Mouse (Mus musculus): ENCODE results near the gene Mylk4. TPM values are rescaled to one million over a fixed set of nuclear protein-coding genes. Genes with fewer than 3 reads are reported as not detected.
A peak's percentile ranks its signal among the peaks of the same experiment; 100 is the strongest.

Mylk4 gene
- polyA plus RNA-seq, 1 experiment from 2014 or later, result 0.12 TPM

- Histone ChIP-seq H3K4me3 (replicated peaks; ENCODE audit: low read depth, low read length) (no peak overlapping the region), H3K9ac (ENCODE audit: low read depth, low read length) (no peak overlapping the region), H3K36me3 (ENCODE audit: insufficient read depth, low read length) (no peaks in the 10 kb centered on the region), H3K4me2 (ENCODE audit: low read length) (no peak overlapping the region), H3K9me3 (replicated peaks; ENCODE audit: low read length) (no peaks in the 10 kb centered on the region), H3K4me1 (replicated peaks; ENCODE audit: insufficient read depth, low read length) (0 out of 2 replicates have a peak, but pooled peaks cover 3% of the 10 kb centered on the region), H3K27ac (no peak overlapping the region; the same call in 1 of the 2 replicates), H3K27me3 (ENCODE audit: insufficient read depth, low read length) (no peaks in the 10 kb centered on the region)
- no peak for ATAC-seq (replicated peaks; ENCODE audit: low FRiP score, low read depth)
- WGBS, result 55% methylated on average over 10 of the region's 10 CpGs
- DNase-seq (ENCODE audit: low spot score), result peak; percentile 3
- TF ChIP-seq CTCF (IDR thresholded peaks at IDR 0.05; ENCODE audit: low read depth), result no peak
Measured at GRCm38 (mm10) chr13:32706651-32707288, 77.0 kb downstream of the Mylk4 start.

GRCm38 (mm10) chr13:32705315-32705714, 78.4 kb downstream of the Mylk4 start:
- 65% methylated on average over 1 of the region's 1 CpGs for WGBS
- DNase-seq (ENCODE audit: low spot score) (no peak), ATAC-seq (replicated peaks; ENCODE audit: low FRiP score, low read depth) (no peak)
- Histone ChIP-seq H3K4me3 (replicated peaks; ENCODE audit: low read depth, low read length) (no peak overlapping the region), H3K27ac (no peak overlapping the region), H3K4me1 (replicated peaks; ENCODE audit: insufficient read depth, low read length) (0 out of 2 replicates have a peak, but pooled peaks cover 3% of the 10 kb centered on the region), H3K9ac (ENCODE audit: low read depth, low read length) (no peak overlapping the region), H3K27me3 (ENCODE audit: insufficient read depth, low read length) (no peaks in the 10 kb centered on the region), H3K4me2 (ENCODE audit: low read length) (no peak overlapping the region), H3K36me3 (ENCODE audit: insufficient read depth, low read length) (no peaks in the 10 kb centered on the region), H3K9me3 (replicated peaks; ENCODE audit: low read length) (no peaks in the 10 kb centered on the region)
- no peak for TF ChIP-seq CTCF (IDR thresholded peaks at IDR 0.05; ENCODE audit: low read depth)

GRCm38 (mm10) chr13:32704911-32705310, 78.8 kb downstream of the Mylk4 start:
- no peak overlapping the region for H3K4me3 ChIP-seq (replicated peaks; ENCODE audit: low read depth, low read length)
- ATAC-seq (replicated peaks; ENCODE audit: low FRiP score, low read depth), result no peak
- no peak overlapping the region for H3K4me2 ChIP-seq (ENCODE audit: low read length)
- H3K27ac ChIP-seq, result no peak overlapping the region
- no peaks in the 10 kb centered on the region for H3K9me3 ChIP-seq (replicated peaks; ENCODE audit: low read length)
- H3K27me3 ChIP-seq (ENCODE audit: insufficient read depth, low read length), result no peaks in the 10 kb centered on the region
- DNase-seq (ENCODE audit: low spot score), result no peak
- no peak for TF ChIP-seq CTCF (IDR thresholded peaks at IDR 0.05; ENCODE audit: low read depth)
- no peaks in the 10 kb centered on the region for H3K36me3 ChIP-seq (ENCODE audit: insufficient read depth, low read length)
- whole genome bisulfite sequencing, result 47% methylated on average over 2 of the region's 2 CpGs
- H3K9ac ChIP-seq (ENCODE audit: low read depth, low read length), result no peak overlapping the region
- 0 out of 2 replicates have a peak, but pooled peaks cover 3% of the 10 kb centered on the region for H3K4me1 ChIP-seq (replicated peaks; ENCODE audit: insufficient read depth, low read length)

GRCm38 (mm10) chr13:32701564-32701963, 82.2 kb downstream of the Mylk4 start:
- ATAC-seq (replicated peaks; ENCODE audit: low FRiP score, low read depth) (no peak), DNase-seq (ENCODE audit: low spot score) (no peak)
- no peak overlapping the region for H3K27ac ChIP-seq
- 50% methylated on average over 1 of the region's 1 CpGs for WGBS
- no peak overlapping the region for H3K4me3 ChIP-seq (replicated peaks; ENCODE audit: low read depth, low read length)
- H3K27me3 ChIP-seq (ENCODE audit: insufficient read depth, low read length), result no peaks in the 10 kb centered on the region
- TF ChIP-seq CTCF (IDR thresholded peaks at IDR 0.05; ENCODE audit: low read depth), result no peak
- H3K9me3 ChIP-seq (replicated peaks; ENCODE audit: low read length), result no peaks in the 10 kb centered on the region
- H3K4me2 ChIP-seq (ENCODE audit: low read length), result no peak overlapping the region
- no peaks in the 10 kb centered on the region for H3K4me1 ChIP-seq (replicated peaks; ENCODE audit: insufficient read depth, low read length)
- H3K36me3 ChIP-seq (ENCODE audit: insufficient read depth, low read length), result no peaks in the 10 kb centered on the region
- H3K9ac ChIP-seq (ENCODE audit: low read depth, low read length), result no peak overlapping the region

GRCm38 (mm10) chr13:32699376-32699775, 84.4 kb downstream of the Mylk4 start:
- 97% methylated on average over 1 of the region's 1 CpGs for WGBS

GRCm38 (mm10) chr13:32698956-32699355, 84.8 kb downstream of the Mylk4 start:
- no peak for TF ChIP-seq CTCF (IDR thresholded peaks at IDR 0.05; ENCODE audit: low read depth)
- Histone ChIP-seq H3K36me3 (ENCODE audit: insufficient read depth, low read length) (no peaks in the 10 kb centered on the region), H3K4me3 (replicated peaks; ENCODE audit: low read depth, low read length) (no peak overlapping the region), H3K9ac (ENCODE audit: low read depth, low read length) (no peak overlapping the region), H3K4me2 (ENCODE audit: low read length) (no peak overlapping the region), H3K27ac (no peak overlapping the region), H3K4me1 (replicated peaks; ENCODE audit: insufficient read depth, low read length) (no peaks in the 10 kb centered on the region), H3K27me3 (ENCODE audit: insufficient read depth, low read length) (no peaks in the 10 kb centered on the region), H3K9me3 (replicated peaks; ENCODE audit: low read length) (no peaks in the 10 kb centered on the region)
- ATAC-seq (replicated peaks; ENCODE audit: low FRiP score, low read depth) (no peak), DNase-seq (ENCODE audit: low spot score) (no peak)
- WGBS, result 87% methylated on average over 3 of the region's 3 CpGs

More at GRCm38 (mm10) chr13:32699376-32699775, 84.4 kb downstream of the Mylk4 start:
- Histone ChIP-seq H3K9me3 (replicated peaks; ENCODE audit: low read length) (no peaks in the 10 kb centered on the region), H3K4me1 (replicated peaks; ENCODE audit: insufficient read depth, low read length) (no peaks in the 10 kb centered on the region), H3K4me3 (replicated peaks; ENCODE audit: low read depth, low read length) (no peak overlapping the region), H3K36me3 (ENCODE audit: insufficient read depth, low read length) (no peaks in the 10 kb centered on the region), H3K27ac (no peak overlapping the region), H3K4me2 (ENCODE audit: low read length) (no peak overlapping the region), H3K9ac (ENCODE audit: low read depth, low read length) (no peak overlapping the region), H3K27me3 (ENCODE audit: insufficient read depth, low read length) (no peaks in the 10 kb centered on the region)
- no peak for ATAC-seq (replicated peaks; ENCODE audit: low FRiP score, low read depth)
- no peak for DNase-seq (ENCODE audit: low spot score)
- no peak for TF ChIP-seq CTCF (IDR thresholded peaks at IDR 0.05; ENCODE audit: low read depth)
